Mouse (Mus musculus) v-Abl transformed pro-B cells (cell line): ENCODE measurements around the gene Unkl.
"Not testable (repeated sequence)": the region's sequence is repeated elsewhere in the genome, so short reads cannot be mapped to it uniquely, and the experiment has no call there.

ENCODE experiments used
- in situ Hi-C, 2 experiments: fragments of 400-800 bp; cut with MboI; formaldehyde crosslinking; loops; one replicate each; pipeline ENCODE4 v1.15.1; 2025; ENCODE audit not compliant: unreplicated experiment in 2 of 2

The Unkl gene

GRCm38 (mm10) chr17:25218967-25219366 is 30.8 kb downstream of the Unkl start:
- in situ Hi-C loops = no loop called here

GRCm38 (mm10) chr17:25219492-25220295 is 31.5 kb downstream of the Unkl start:
- in situ Hi-C loops = no loop called here

GRCm38 (mm10) chr17:25220746-25221145 is 32.5 kb downstream of the Unkl start:
- in situ Hi-C loops = no loop called here

- in situ Hi-C loops = no loop called here
Observed at GRCm38 (mm10) chr17:25221821-25222503, 33.8 kb downstream of the Unkl start.

GRCm38 (mm10) chr17:25222504-25222940 is 34.3 kb downstream of the Unkl start:
- in situ Hi-C loops = not testable (repeated sequence)

- in situ Hi-C loops = no loop called here
Observed at GRCm38 (mm10) chr17:25222951-25223601, 34.9 kb downstream of the Unkl start.

GRCm38 (mm10) chr17:25224586-25225222 is 36.5 kb downstream of the Unkl start:
- in situ Hi-C loops = no loop called here

GRCm38 (mm10) chr17:25225659-25226058 is 37.5 kb downstream of the Unkl start:
- in situ Hi-C loops = no loop called here

- in situ Hi-C loops = no loop called here
Observed at GRCm38 (mm10) chr17:25227991-25228390, 39.8 kb downstream of the Unkl start.

- in situ Hi-C loops = not testable (repeated sequence)
Observed at GRCm38 (mm10) chr17:25230014-25230655, 41.9 kb downstream of the Unkl start.

GRCm38 (mm10) chr17:25230700-25231099 is 42.5 kb downstream of the Unkl start:
- in situ Hi-C loops = no loop called here

- in situ Hi-C loops = not testable (repeated sequence)
Observed at GRCm38 (mm10) chr17:25231621-25232020, 43.4 kb downstream of the Unkl start.

GRCm38 (mm10) chr17:25235635-25236034 is 47.4 kb downstream of the Unkl start:
- in situ Hi-C loops = no loop called here

GRCm38 (mm10) chr17:25239695-25240636 is 51.8 kb downstream of the Unkl start, which contains the start of the genes Gnptg and Tsr3:
Gene Gnptg (minus strand): TSS chr17:25240124.
Gene Tsr3 (plus strand): TSS chr17:25240170.
- in situ Hi-C loops = no loop called here

- in situ Hi-C loops = no loop called here
Observed at GRCm38 (mm10) chr17:25243131-25243780, 55.1 kb downstream of the Unkl start.

GRCm38 (mm10) chr17:25244239-25244638 is 56.0 kb downstream of the Unkl start:
- in situ Hi-C loops = no loop called here

GRCm38 (mm10) chr17:25248033-25248750 is 60.0 kb downstream of the Unkl start:
- in situ Hi-C loops = no loop called here
